Mouse (Mus musculus): ENCODE data around the gene Slc47a2.

GRCm38 (mm10) chr11:61353038-61353437, 10.4 kb upstream of the Slc47a2 start:
- TF ChIP-seq EP300 (IDR thresholded peaks at IDR 0.05; ENCODE audit: low read depth in 1 of 2, low read length in 2 of 2) (no peak), E2F4 (IDR thresholded peaks at IDR 0.05; ENCODE audit: borderline replicate concordance, low read depth, low read length) (no peak), CTCF (IDR thresholded peaks at IDR 0.05 in 2 of 3, conservative IDR thresholded peaks at IDR 0.05 in 1 of 3; ENCODE audit: control insufficient read depth in 1 of 3, insufficient read depth in 1 of 3, low read depth in 2 of 3, low read length in 3 of 3, poor library complexity in 1 of 3, severe bottlenecking in 1 of 3) (no peak), MAFK (IDR thresholded peaks at IDR 0.05; ENCODE audit: borderline replicate concordance, low read depth, low read length) (no peak), USF1 (IDR thresholded peaks at IDR 0.05; ENCODE audit: low read depth, low read length) (no peak), GATA1 (IDR thresholded peaks at IDR 0.05; ENCODE audit: low read depth, low read length) (no peak), TAL1 (IDR thresholded peaks at IDR 0.05; ENCODE audit: low read length) (no peak), UBTF (IDR thresholded peaks at IDR 0.05; ENCODE audit: borderline replicate concordance, insufficient read depth, low read depth, low read length) (no peak)

Measured in MEL (cell line).